Comparison of ENCODE assay signal across 15 mouse cellular contexts in genomic region chr10:58836391-58836790, GRCm38 (mm10). TPM values are rescaled to one million over a fixed set of nuclear protein-coding genes. Genes with fewer than 3 reads are reported as not detected.
"Had no signal": no experiment of that assay in that cellular context is flagged by ENCODE, and none has a peak within 500 bp of the region (broad histone marks: within the 10 kb centered on the region; RNA-seq: fewer than 3 reads in every experiment).

No protein-coding gene starts in this region.

- H3K36me3 ChIP-seq: limb, embryonic 13.5 days; midbrain, embryonic 13.5 days had no signal

- H3K27me3 ChIP-seq: limb, embryonic 13.5 days; midbrain, embryonic 13.5 days had no signal

- H3K9me3 ChIP-seq: limb, embryonic 13.5 days; midbrain, embryonic 13.5 days had no signal

- H3K4me2 ChIP-seq: limb, embryonic 13.5 days; lung, embryonic 14.5 days; midbrain, embryonic 13.5 days had no signal

- H3K4me3 ChIP-seq: limb, embryonic 13.5 days; midbrain, embryonic 13.5 days had no signal

- H3K4me1 ChIP-seq: midbrain, embryonic 13.5 days had no signal

- DNase-seq: kidney, adult 11 months; kidney, adult 9 months; kidney, postnatal 36 days; layer of hippocampus, adult 9-11 months; layer of hippocampus, postnatal 36 days; lung, embryonic 14.5 days; right cerebral cortex, postnatal 14 days; thymus, adult 18-20 months; thymus, postnatal 14 days had no signal

- H3K27ac ChIP-seq: kidney, postnatal 0 days; limb, embryonic 13.5 days; liver, embryonic 14.5 days; midbrain, embryonic 13.5 days; stomach, postnatal 0 days had no signal

- H3K9ac ChIP-seq: limb, embryonic 13.5 days; liver, embryonic 14.5 days; lung, embryonic 14.5 days; midbrain, embryonic 13.5 days had no signal

- ATAC-seq: midbrain, embryonic 13.5 days had no signal

RNA-seq across cellular contexts. Expression of gene Sh3rf3, which starts 23.2 kb away (rescaled TPM):
- polyA plus RNA-seq: liver, adult 2 months; liver, embryonic 14.5 days had no signal
